Mouse (Mus musculus): ENCODE measurements around the gene Spr. TPM values are rescaled to one million over a fixed set of nuclear protein-coding genes. Genes with fewer than 3 reads are reported as not detected.
A peak's percentile ranks its signal among the peaks of the same experiment; 100 is the strongest.
"Not testable (repeated sequence)": the region's sequence is repeated elsewhere in the genome, so short reads cannot be mapped to it uniquely, and the experiment has no call there.

The Spr gene
- polyA plus RNA-seq, 1 experiment from 2014 or later, result 38.2 TPM

DNA sequence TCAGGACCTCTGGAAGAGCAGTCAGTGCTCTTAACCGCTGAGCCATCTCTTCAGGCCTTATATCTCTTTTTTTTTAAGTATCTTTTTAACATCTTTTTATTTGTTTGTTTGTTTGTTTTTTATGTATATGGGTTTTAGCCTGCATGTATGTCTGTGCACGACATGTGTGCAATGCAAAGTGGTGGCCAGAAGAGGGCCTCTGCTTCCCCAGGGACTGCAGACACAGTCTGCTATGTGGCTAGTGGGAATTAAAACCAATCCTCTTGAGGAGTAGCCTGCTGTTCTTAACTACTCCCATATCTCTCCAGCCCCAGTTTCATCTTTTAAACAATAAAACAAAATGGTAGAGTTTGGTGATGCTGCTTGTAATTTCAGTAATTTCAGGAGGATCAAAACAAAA, 2.0 kb upstream of the Spr start:
- H3K36me3 ChIP-seq (replicated peaks; ENCODE audit: control insufficient read depth, insufficient read depth), result no peaks in the 10 kb centered on the region
- H3K27me3 ChIP-seq (ENCODE audit: control insufficient read depth, insufficient read depth, low read length), result no peaks in the 10 kb centered on the region
- H3K27ac ChIP-seq, result no peak overlapping the region
- H3K9ac ChIP-seq, result no peak overlapping the region
- no peak overlapping the region for H3K4me3 ChIP-seq (replicated peaks; ENCODE audit: low read length)
- ATAC-seq (ENCODE audit: low FRiP score) (no peak), DNase-seq (ENCODE audit: low spot score) (no peak)
- H3K9me3 ChIP-seq (ENCODE audit: control insufficient read depth, low read length), result no peaks in the 10 kb centered on the region
- H3K4me1 ChIP-seq (replicated peaks; ENCODE audit: control insufficient read depth, insufficient read depth, low read length), result no peaks in the 10 kb centered on the region
- 94% methylated on average over 2 of the region's 2 CpGs for WGBS
- H3K4me2 ChIP-seq (replicated peaks), result no peak overlapping the region

GRCm38 (mm10) chr6:85136784-85137183, 782 bp downstream of the Spr start:
- WGBS, result 68% methylated on average over 7 of the region's 7 CpGs
- Histone ChIP-seq H3K9ac (peak overlapping the region; percentile 71), H3K4me2 (replicated peaks) (peak overlapping the region; percentile 67), H3K4me3 (replicated peaks; ENCODE audit: low read length) (peak overlapping the region; percentile 71)
- not testable (repeated sequence) for H3K27ac ChIP-seq; H3K9me3 ChIP-seq (ENCODE audit: control insufficient read depth, low read length); H3K4me1 ChIP-seq (replicated peaks; ENCODE audit: control insufficient read depth, insufficient read depth, low read length); H3K36me3 ChIP-seq (replicated peaks; ENCODE audit: control insufficient read depth, insufficient read depth); H3K27me3 ChIP-seq (ENCODE audit: control insufficient read depth, insufficient read depth, low read length); DNase-seq (ENCODE audit: low spot score); ATAC-seq (ENCODE audit: low FRiP score)

DNA sequence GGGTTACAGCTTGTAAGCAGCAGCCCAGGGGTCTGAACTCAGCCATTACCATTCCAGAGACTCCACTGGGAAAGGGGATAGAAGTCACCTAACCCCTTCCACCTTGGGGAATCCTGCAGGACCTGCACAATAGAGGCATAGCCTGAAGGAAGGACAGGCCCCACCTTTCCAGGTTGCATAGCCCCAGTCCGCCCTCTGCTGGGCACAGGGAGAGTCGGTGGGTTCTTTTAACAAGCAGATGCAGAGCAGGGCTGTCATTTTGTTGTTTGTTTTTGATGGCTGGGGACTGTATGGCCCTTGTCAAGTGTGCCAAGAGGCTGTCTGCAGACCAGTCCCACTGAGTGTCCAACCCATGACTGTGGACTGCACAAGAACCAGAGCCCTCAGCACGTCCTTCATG, 4.8 kb downstream of the Spr start:
- H3K4me1 ChIP-seq (replicated peaks; ENCODE audit: control insufficient read depth, insufficient read depth, low read length); DNase-seq (ENCODE audit: low spot score); H3K4me2 ChIP-seq (replicated peaks); ATAC-seq (ENCODE audit: low FRiP score); H3K9me3 ChIP-seq (ENCODE audit: control insufficient read depth, low read length); H3K4me3 ChIP-seq (replicated peaks; ENCODE audit: low read length); H3K36me3 ChIP-seq (replicated peaks; ENCODE audit: control insufficient read depth, insufficient read depth); H3K27ac ChIP-seq; H3K27me3 ChIP-seq (ENCODE audit: control insufficient read depth, insufficient read depth, low read length); H3K9ac ChIP-seq: not testable (repeated sequence)
- 34% methylated on average over 3 of the region's 3 CpGs for WGBS

- not testable (repeated sequence) for H3K36me3 ChIP-seq (replicated peaks; ENCODE audit: control insufficient read depth, insufficient read depth); H3K4me3 ChIP-seq (replicated peaks; ENCODE audit: low read length); DNase-seq (ENCODE audit: low spot score); H3K9me3 ChIP-seq (ENCODE audit: control insufficient read depth, low read length); ATAC-seq (ENCODE audit: low FRiP score); H3K27me3 ChIP-seq (ENCODE audit: control insufficient read depth, insufficient read depth, low read length); H3K4me2 ChIP-seq (replicated peaks); H3K4me1 ChIP-seq (replicated peaks; ENCODE audit: control insufficient read depth, insufficient read depth, low read length); H3K27ac ChIP-seq; H3K9ac ChIP-seq
- 91% methylated on average over 3 of the region's 3 CpGs for WGBS
Measured at GRCm38 (mm10) chr6:85132237-85132636, 5.3 kb downstream of the Spr start.

- Histone ChIP-seq H3K4me2 (replicated peaks) (no peak overlapping the region), H3K27ac (no peak overlapping the region), H3K4me1 (replicated peaks; ENCODE audit: control insufficient read depth, insufficient read depth, low read length) (no peaks in the 10 kb centered on the region), H3K36me3 (replicated peaks; ENCODE audit: control insufficient read depth, insufficient read depth) (no peaks in the 10 kb centered on the region), H3K27me3 (ENCODE audit: control insufficient read depth, insufficient read depth, low read length) (peaks cover 5% of the 10 kb centered on the region), H3K4me3 (replicated peaks; ENCODE audit: low read length) (no peak overlapping the region), H3K9me3 (ENCODE audit: control insufficient read depth, low read length) (no peaks in the 10 kb centered on the region), H3K9ac (no peak overlapping the region)
- 3% methylated on average over 4 of the region's 4 CpGs for WGBS
- ATAC-seq (ENCODE audit: low FRiP score) (no peak), DNase-seq (ENCODE audit: low spot score) (peak; percentile 86)
Measured at GRCm38 (mm10) chr6:85131673-85132072, 5.9 kb downstream of the Spr start.

GRCm38 (mm10) chr6:85117545-85118511, 19.7 kb downstream of the Spr start:
- H3K4me2 ChIP-seq (replicated peaks); H3K9ac ChIP-seq; H3K27ac ChIP-seq; H3K36me3 ChIP-seq (replicated peaks; ENCODE audit: control insufficient read depth, insufficient read depth); H3K4me1 ChIP-seq (replicated peaks; ENCODE audit: control insufficient read depth, insufficient read depth, low read length); H3K27me3 ChIP-seq (ENCODE audit: control insufficient read depth, insufficient read depth, low read length); ATAC-seq (ENCODE audit: low FRiP score); H3K9me3 ChIP-seq (ENCODE audit: control insufficient read depth, low read length); H3K4me3 ChIP-seq (replicated peaks; ENCODE audit: low read length): not testable (repeated sequence)
- DNase-seq (ENCODE audit: low spot score), result peak; percentile 71
- WGBS, result 34% methylated on average over 8 of the region's 11 CpGs

GRCm38 (mm10) chr6:85105033-85105615, 32.4 kb downstream of the Spr start:
- Histone ChIP-seq H3K9me3 (ENCODE audit: control insufficient read depth, low read length) (no peaks in the 10 kb centered on the region), H3K36me3 (replicated peaks; ENCODE audit: control insufficient read depth, insufficient read depth) (no peaks in the 10 kb centered on the region), H3K4me1 (replicated peaks; ENCODE audit: control insufficient read depth, insufficient read depth, low read length) (no peaks in the 10 kb centered on the region), H3K4me3 (replicated peaks; ENCODE audit: low read length) (no peak overlapping the region), H3K27ac (no peak overlapping the region), H3K27me3 (ENCODE audit: control insufficient read depth, insufficient read depth, low read length) (no peaks in the 10 kb centered on the region), H3K4me2 (replicated peaks) (no peak overlapping the region), H3K9ac (no peak overlapping the region)
- ATAC-seq (ENCODE audit: low FRiP score), result no peak
- no peak for DNase-seq (ENCODE audit: low spot score)
- WGBS, result 83% methylated on average over 10 of the region's 10 CpGs

- Histone ChIP-seq H3K4me1 (replicated peaks; ENCODE audit: control insufficient read depth, insufficient read depth, low read length) (no peaks in the 10 kb centered on the region), H3K36me3 (replicated peaks; ENCODE audit: control insufficient read depth, insufficient read depth) (no peaks in the 10 kb centered on the region), H3K27ac (no peak overlapping the region), H3K4me3 (replicated peaks; ENCODE audit: low read length) (no peak overlapping the region), H3K9me3 (ENCODE audit: control insufficient read depth, low read length) (no peaks in the 10 kb centered on the region), H3K4me2 (replicated peaks) (no peak overlapping the region), H3K9ac (no peak overlapping the region), H3K27me3 (ENCODE audit: control insufficient read depth, insufficient read depth, low read length) (no peaks in the 10 kb centered on the region)
- 89% methylated on average over 3 of the region's 3 CpGs for WGBS
- DNase-seq (ENCODE audit: low spot score) (no peak), ATAC-seq (ENCODE audit: low FRiP score) (no peak)
Measured at GRCm38 (mm10) chr6:85103321-85103720, 34.2 kb downstream of the Spr start.

DNA sequence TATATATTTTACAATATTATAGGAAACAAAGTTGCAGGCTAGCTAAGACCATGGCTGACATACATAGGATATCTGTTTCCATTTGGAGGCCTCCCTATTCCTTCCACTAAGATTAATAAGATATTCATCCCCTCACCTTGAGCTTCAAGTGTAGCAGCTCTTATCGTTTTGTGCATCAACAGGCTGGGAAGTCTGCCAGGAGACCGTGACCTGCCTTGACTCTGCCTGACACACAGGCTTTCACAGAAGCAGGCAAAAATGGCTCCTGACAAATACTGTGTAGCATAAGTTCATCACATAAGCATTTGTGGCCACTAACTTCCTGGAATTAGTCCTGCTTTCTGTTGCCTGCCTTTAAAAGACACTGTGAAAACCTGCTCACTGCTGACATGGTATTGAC, 41.1 kb downstream of the Spr start:
- Histone ChIP-seq H3K36me3 (replicated peaks; ENCODE audit: control insufficient read depth, insufficient read depth) (no peaks in the 10 kb centered on the region), H3K27ac (no peak overlapping the region), H3K4me3 (replicated peaks; ENCODE audit: low read length) (no peak overlapping the region), H3K4me1 (replicated peaks; ENCODE audit: control insufficient read depth, insufficient read depth, low read length) (no peaks in the 10 kb centered on the region), H3K4me2 (replicated peaks) (no peak overlapping the region), H3K27me3 (ENCODE audit: control insufficient read depth, insufficient read depth, low read length) (no peaks in the 10 kb centered on the region), H3K9me3 (ENCODE audit: control insufficient read depth, low read length) (no peaks in the 10 kb centered on the region), H3K9ac (no peak overlapping the region)
- 74% methylated on average over 2 of the region's 2 CpGs for WGBS
- DNase-seq (ENCODE audit: low spot score) (no peak), ATAC-seq (ENCODE audit: low FRiP score) (no peak)
